Mouse (Mus musculus) G1E (cell line): Measurements from ENCODE around the gene Mrpl9. TPM values are rescaled to one million over a fixed set of nuclear protein-coding genes. Genes with fewer than 3 reads are reported as not detected.

Experiments
- ATAC-seq: 2 replicates; pipeline ENCODE4 v1.8.0; 2016; ENCODE audit warnings: mild to moderate bottlenecking; ENCODE audit not compliant: insufficient number of reproducible peaks, poor library complexity, low FRiP score, severe bottlenecking; ENCODE audit errors: extremely low read depth
- DNase-seq: peaks from one replicate; pipeline ENCODE4 v3.0.0; 2012; ENCODE audit warnings: low spot score
- H3K27me3 ChIP-seq: 2 replicates; pipeline ENCODE4 v1.6.1; 2012; ENCODE audit warnings: mild to moderate bottlenecking, low read length, inconsistent platforms; ENCODE audit not compliant: insufficient read depth
- H3K36me3 ChIP-seq: replicated peaks from 2 replicates; pipeline ENCODE3; 2012; ENCODE audit warnings: mild to moderate bottlenecking, inconsistent platforms
- H3K4me1 ChIP-seq: 2 replicates; pipeline ENCODE4 v1.6.1; 2012; ENCODE audit warnings: low read depth, low read length, inconsistent platforms, mixed read lengths; ENCODE audit not compliant: insufficient read depth
- H3K4me3 ChIP-seq: 2 replicates; pipeline ENCODE4 v1.5.1; 2012; ENCODE audit warnings: low read depth, mild to moderate bottlenecking, inconsistent platforms, low read length, moderate library complexity, mixed read lengths
- H3K9me3 ChIP-seq: replicated peaks from 2 replicates; pipeline ENCODE4 v1.6.1; 2012; ENCODE audit warnings: inconsistent platforms
- CTCF ChIP-seq: IDR thresholded peaks from 2 replicates; pipeline ENCODE4 v1.5.1; 2012; ENCODE audit warnings: low read depth, low read length, inconsistent platforms, mixed read lengths
- GATA1 ChIP-seq: IDR thresholded peaks from 2 replicates; pipeline ENCODE4 v1.6.1; 2012; ENCODE audit warnings: borderline replicate concordance, low read length, inconsistent platforms, mixed read lengths
- GATA2 ChIP-seq: IDR thresholded peaks from 2 replicates; pipeline ENCODE4 v1.6.1; 2012; ENCODE audit warnings: low read depth, low read length, inconsistent platforms, borderline replicate concordance
- POLR2AphosphoS5 ChIP-seq: IDR thresholded peaks from 2 replicates; pipeline ENCODE4 v1.6.1; 2012; ENCODE audit warnings: low read depth, low read length, inconsistent platforms; ENCODE audit not compliant: insufficient replicate concordance
- TAL1 ChIP-seq: conservative IDR thresholded peaks from 2 replicates; pipeline ENCODE4 v1.6.1; 2012; ENCODE audit warnings: low read depth, low read length, inconsistent platforms, mixed read lengths
- polyA plus RNA-seq: library from polyadenylated mRNA; stranded (reverse); fragments of >175 nt; gene quantifications from 2 replicates; pipeline ENCODE4 v1.2.3, GENCODE M21; 2012
- total RNA-seq, 2 experiments: library from RNA; stranded (forward) in 1 of 2; stranded (reverse) in 1 of 2; fragments of 200-1000 nt in 1 of 2; fragments of >200 nt in 1 of 2; fragmentation: Nextera tagmentation in 1 of 2; gene quantifications; 2 replicates each; pipeline ENCODE4 v1.2.3; 2014 to 2017

The Mrpl9 gene
- total and polyA plus RNA-seq, 3 experiments: 62.2 to 108 (median 89.5) TPM

DNA sequence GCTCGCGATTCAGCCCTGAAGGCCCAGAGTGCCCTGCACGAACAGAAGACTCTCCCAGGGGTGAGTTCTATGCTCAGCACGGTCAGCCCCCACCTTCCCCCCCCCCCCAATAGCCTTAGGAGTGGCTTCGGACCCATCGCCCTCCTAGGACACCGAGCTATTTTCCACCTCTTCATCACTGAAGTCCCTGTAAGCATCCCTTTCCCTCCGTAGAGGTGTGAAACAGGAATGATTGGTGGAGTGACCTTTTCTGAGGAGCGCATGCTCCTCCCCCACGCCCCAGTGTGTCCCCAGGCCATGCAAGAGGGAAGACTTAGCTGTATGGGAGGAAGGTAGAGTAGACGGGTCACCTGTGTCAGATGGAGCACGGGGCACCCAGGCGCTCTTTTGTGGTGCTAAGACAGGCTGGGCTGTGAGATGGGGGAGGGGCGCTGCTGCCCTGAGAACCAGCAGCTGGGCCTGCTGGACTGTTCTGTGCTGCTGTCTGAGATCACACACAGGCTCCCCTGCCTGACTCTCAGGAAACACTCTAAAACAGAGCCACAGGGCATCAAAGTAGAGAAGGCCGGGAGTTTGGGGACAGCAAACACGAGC, 37.3 kb downstream of the Mrpl9 start, which contains the start of gene Riiad1:
Riiad1 (minus strand) TSS at position 51 of the 594 bp plus-strand sequence.
- H3K4me3 ChIP-seq: no peak within 1 kb of the TSS
- ATAC-seq (no peak), DNase-seq (no peak)
- H3K27me3 ChIP-seq: peaks cover 22% of the 10 kb centered on the region
- H3K36me3 ChIP-seq: no peaks in the 10 kb centered on the region
- H3K4me1 ChIP-seq: peaks cover 9% of the 10 kb centered on the region; the same call in 1 of the 2 replicates
- TF ChIP-seq TAL1 (no peak), CTCF (no peak), GATA2 (no peak), POLR2AphosphoS5 (no peak), GATA1 (no peak)
- no peaks in the 10 kb centered on the region for H3K9me3 ChIP-seq

DNA sequence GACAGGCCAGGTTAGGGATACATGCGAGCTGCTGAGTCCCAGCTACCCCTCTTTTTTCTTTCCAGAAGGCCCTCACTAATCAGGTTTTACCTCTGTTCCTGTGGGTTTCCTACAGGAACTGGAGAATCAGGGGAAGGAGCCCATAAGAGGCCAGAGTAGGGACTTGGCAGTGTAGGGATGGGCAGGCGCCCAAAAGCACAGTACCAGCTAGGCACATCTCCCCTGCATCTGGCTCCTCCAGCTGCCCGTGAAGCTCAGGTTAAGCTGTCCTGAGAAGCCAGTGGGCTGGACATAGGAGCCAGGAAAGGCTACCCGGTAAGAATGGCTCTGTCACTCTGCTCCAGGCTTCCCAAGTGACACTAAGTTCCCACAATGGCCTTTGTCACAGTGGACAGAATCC, 38.3 kb downstream of the Mrpl9 start:
- ATAC-seq: no peak
- DNase-seq: no peak
- Histone ChIP-seq H3K9me3 (no peaks in the 10 kb centered on the region), H3K27me3 (peaks cover 22% of the 10 kb centered on the region), H3K4me3 (no peak overlapping the region), H3K4me1 (peaks cover 9% of the 10 kb centered on the region; the same call in 1 of the 2 replicates), H3K36me3 (no peaks in the 10 kb centered on the region)
- TF ChIP-seq POLR2AphosphoS5 (no peak), CTCF (no peak), GATA2 (no peak), GATA1 (no peak), TAL1 (no peak)

DNA sequence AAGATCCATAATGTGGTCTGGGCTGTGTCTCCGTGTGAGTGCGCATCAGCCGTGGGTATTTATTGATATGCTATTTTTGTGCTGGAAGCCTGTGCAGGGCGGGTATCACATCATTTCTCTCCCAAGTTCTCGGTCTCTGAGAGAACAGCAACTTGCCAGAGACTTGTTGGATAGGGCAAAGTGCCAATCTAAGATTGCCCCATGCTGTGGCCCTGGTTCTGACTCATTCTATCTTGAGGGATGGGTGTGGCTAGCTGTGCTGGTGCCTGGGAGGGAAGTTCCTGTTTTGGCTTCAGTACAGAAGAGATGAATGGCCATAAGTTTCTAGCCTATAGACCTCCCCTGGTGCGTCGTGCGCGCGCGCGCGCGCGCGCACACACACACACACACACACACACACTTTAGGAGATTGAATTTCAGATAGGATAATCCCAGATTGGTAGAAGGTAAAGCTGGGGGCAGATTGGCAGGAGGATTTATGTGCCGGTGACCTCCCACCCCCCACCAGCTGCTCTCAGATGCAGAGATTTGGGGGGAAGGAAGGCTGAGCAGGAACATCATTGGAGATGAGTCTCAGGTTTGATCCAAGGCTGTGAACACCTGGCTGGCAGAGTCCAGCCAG, 39.8 kb downstream of the Mrpl9 start:
- no peak for TF ChIP-seq GATA2
- TF ChIP-seq POLR2AphosphoS5: no peak
- TF ChIP-seq CTCF: no peak
- TF ChIP-seq TAL1: no peak
- no peak for TF ChIP-seq GATA1
- ATAC-seq (peak; percentile 40; the same call in 1 of the 2 replicates), DNase-seq (peak; percentile 53)
- peaks cover 9% of the 10 kb centered on the region; the same call in 1 of the 2 replicates for H3K4me1 ChIP-seq
- H3K27me3 ChIP-seq: peaks cover 26% of the 10 kb centered on the region
- H3K36me3 ChIP-seq: no peaks in the 10 kb centered on the region
- H3K9me3 ChIP-seq: no peaks in the 10 kb centered on the region
- no peak overlapping the region for H3K4me3 ChIP-seq

DNA sequence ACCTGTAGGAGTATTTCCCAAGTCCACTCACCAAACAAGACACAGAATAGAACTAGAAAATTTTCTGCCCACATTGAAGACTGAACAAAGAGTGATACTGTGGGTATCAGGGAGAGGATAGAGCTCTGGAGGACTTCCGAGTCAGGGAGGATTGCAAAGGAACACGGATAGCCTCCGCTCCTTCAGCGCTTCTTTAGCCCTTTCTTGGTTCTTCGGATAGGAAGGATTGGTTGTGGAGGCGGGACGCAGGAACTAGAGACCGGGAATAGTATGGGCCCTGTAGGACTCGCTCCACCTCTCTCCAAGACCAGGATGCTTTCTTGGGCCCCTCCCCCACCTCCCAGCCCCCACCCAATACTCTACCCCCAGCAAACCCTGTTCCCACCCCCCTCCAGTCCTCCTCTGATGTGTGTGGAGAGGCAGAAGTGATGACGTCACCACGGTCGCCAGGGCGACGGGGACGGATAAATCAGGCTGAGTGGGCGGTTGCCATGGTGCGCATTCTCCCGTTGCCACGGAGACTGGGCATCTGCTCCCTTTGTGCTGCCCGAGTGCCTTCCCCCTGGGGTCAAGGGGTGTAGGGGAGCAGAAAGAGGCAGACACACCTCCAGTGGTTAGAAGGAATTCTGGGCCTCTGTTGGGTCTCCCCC, 40.8 kb downstream of the Mrpl9 start:
- TF ChIP-seq GATA1 (no peak), CTCF (no peak), TAL1 (no peak), GATA2 (no peak), POLR2AphosphoS5 (no peak)
- H3K27me3 ChIP-seq: peaks cover 19% of the 10 kb centered on the region
- ATAC-seq (no peak), DNase-seq (no peak)
- H3K4me1 ChIP-seq: peaks cover 9% of the 10 kb centered on the region; the same call in 1 of the 2 replicates
- H3K4me3 ChIP-seq: no peak overlapping the region
- H3K36me3 ChIP-seq: no peaks in the 10 kb centered on the region
- H3K9me3 ChIP-seq: no peaks in the 10 kb centered on the region

DNA sequence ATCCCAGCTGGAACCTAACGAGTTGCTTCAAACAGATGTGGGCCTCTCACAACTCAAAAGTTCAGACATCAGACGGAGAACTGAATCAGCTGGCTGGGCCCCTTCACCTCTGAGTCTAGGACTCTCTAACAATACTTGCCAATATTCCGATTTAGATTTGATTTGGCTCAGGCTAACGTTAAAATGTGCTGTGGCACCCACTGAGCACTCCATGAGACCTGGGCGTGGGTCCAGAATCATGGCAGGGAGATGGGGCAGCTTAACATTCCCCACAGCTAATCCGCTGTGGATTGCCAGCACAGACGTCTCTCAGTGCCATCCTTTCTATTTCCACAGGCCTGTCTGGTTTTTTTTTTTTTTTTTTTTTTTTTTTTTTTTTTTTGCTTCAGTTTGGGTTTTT, 42.8 kb downstream of the Mrpl9 start:
- Histone ChIP-seq H3K4me1 (peaks cover 11% of the 10 kb centered on the region; the same call in 1 of the 2 replicates), H3K27me3 (peaks cover 10% of the 10 kb centered on the region), H3K36me3 (peaks cover 12% of the 10 kb centered on the region), H3K4me3 (no peak overlapping the region), H3K9me3 (no peaks in the 10 kb centered on the region)
- ATAC-seq (no peak), DNase-seq (no peak)
- TF ChIP-seq POLR2AphosphoS5: no peak
- no peak for TF ChIP-seq GATA1
- no peak for TF ChIP-seq GATA2
- no peak for TF ChIP-seq TAL1
- no peak for TF ChIP-seq CTCF

DNA sequence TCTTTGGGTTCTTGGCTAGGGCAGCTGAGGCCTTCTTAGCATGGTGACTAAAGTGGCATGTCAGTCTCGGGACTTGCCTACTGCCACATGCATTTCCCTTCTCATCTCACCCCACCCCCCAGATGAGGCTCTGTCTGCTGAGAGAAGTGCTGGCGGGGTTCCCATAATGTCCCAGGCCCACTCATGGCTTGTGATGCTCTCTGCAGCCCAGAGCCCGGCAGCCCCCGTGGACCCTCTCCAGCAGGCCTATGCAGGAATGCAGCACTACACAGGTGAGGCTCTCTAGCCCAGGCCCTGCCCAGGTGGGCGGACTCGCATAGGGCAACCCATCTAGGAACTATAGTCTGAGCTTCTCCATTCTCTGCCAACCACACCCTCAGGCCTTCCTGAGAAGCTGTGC, 44.5 kb downstream of the Mrpl9 start:
- Histone ChIP-seq H3K4me1 (0 out of 2 replicates have a peak, but pooled peaks cover 5% of the 10 kb centered on the region), H3K9me3 (no peaks in the 10 kb centered on the region), H3K36me3 (peaks cover 23% of the 10 kb centered on the region), H3K4me3 (no peak overlapping the region), H3K27me3 (peaks cover 4% of the 10 kb centered on the region; the same call in 1 of the 2 replicates)
- ATAC-seq (no peak), DNase-seq (no peak)
- TF ChIP-seq GATA2 (no peak), POLR2AphosphoS5 (no peak), GATA1 (no peak), CTCF (no peak), TAL1 (no peak)
